Mouse (Mus musculus) inflammation-experienced regulatory T-cells, adult 16 weeks (primary cell): Measurements from ENCODE around the gene Olfr78. TPM values are rescaled to one million over a fixed set of nuclear protein-coding genes. Genes with fewer than 3 reads are reported as not detected.

Experiments used
- polyA plus RNA-seq: library from polyadenylated mRNA; unstranded; fragments of 100-300 nt; shearing (Covaris generic); gene quantifications from one replicate; pipeline ENCODE4 v1.2.1, GENCODE M21; 2017

Gene Olfr78
- polyA plus RNA-seq: not detected

DNA sequence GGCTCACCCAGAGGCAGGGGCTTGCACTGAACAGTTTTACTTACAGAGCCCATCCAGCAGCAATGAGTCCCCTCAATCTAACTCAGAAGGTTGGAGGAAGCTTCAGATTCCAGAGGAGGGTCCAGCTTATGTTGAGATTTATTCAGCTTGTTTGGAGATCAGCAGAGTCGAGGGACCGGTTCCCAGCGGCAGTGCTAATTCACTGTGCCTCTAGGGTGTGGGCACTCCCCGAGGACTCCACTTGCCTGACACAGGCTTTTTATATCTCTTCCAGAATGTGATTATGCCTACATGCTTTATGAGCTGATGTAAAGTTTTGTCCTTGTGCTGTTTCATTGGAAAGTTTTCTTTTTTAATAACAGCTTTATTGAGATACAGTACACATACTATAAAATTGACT lies at the start of gene Olfr78, which contains the start of gene Olfr560:
Gene Olfr78 (minus strand): TSS at position 206 of the 400 bp plus-strand sequence.
Gene Olfr560 (minus strand): TSS at position 101 of the 400 bp plus-strand sequence.

DNA sequence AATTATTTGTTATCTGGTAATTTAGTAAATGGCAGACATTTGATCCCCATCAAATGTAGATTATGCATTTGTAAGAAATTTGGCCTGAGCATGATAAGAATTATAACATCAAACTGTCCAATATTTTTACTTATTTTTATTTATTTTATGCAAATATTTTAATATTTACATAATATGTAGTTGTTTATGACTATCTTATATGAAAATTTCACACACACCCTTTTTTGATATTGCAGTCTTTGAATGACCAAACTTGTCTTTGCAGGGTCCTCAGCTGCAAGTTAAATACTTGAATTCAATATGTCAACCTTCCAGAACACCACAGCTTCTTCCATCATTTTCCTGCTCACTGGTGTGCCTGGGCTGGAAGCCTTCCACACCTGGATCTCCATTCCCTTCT lies 43.9 kb upstream of the Olfr78 start, which contains the start of gene Olfr564:
Gene Olfr564 (plus strand): TSS at position 301 of the 400 bp plus-strand sequence.

DNA sequence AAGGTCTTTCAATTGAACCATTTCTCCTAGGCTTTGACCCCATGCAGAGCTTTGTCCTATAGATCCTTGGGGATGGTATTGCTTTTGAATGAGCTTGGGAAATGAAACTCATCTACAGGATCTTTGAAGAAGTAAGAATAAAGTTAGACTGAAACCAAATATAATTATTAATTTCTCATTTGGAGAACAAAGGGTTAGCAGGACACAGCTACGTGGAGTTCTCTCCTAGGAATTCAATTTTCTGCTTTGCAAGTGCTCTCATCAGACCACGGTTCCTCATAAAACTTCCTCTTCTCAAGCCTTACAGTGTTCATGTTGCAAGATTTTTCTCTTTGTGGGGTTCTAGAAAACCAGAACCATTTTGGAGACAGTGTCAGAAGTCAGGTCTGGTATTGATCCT lies 11.7 kb upstream of the Olfr78 start, which contains the start of gene Olfr561:
Gene Olfr561 (plus strand): TSS at position 301 of the 400 bp plus-strand sequence.

DNA sequence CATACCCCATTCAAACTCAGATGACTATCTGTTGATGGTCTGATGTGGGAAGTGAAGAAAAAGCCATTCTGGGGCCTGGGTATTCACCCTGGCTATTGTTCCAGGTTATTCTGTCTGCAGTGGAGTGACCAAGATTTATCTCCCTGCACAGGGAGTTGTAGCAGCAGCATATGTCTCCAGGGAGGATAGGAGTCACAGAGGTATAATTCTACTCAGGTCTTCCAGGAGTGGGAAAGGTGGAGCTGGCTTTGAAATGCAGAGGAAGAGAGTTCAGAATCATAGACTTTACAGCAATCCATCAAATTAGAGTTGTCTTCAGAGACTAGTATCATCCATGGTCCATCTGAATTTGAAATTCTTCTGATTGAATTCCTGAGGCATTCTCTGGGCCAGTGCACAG lies 31.9 kb downstream of the Olfr78 start, which contains the start of gene Olfr559:
Gene Olfr559 (minus strand): TSS at position 101 of the 400 bp plus-strand sequence.

GRCm38 (mm10) chr7:102718970-102719369 lies 40.3 kb downstream of the Olfr78 start, which contains the start of gene Olfr33:
TSS of gene Olfr33 (minus strand) at chr7:102719070.

DNA sequence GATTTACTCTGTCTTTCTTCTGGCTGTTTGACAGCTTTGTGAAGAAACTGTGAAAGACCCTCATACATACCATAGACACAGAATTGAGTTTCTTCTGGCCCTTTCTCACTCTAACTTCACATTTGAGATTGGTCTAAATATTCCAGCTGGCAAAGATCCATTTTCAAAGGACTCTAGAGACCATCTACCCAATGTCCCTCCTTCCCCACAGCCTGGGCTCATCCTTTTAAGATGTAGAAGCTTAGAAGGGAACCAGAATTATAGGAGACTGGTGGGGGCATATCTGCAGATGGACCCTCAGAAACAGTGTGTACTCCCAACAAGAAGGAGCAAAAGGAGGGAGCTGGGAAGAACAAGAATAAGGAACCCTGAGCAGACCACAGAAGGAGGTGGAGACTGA lies 57.4 kb downstream of the Olfr78 start, which contains the start of gene Olfr558:
Gene Olfr558 (plus strand): TSS at position 301 of the 400 bp plus-strand sequence.

GRCm38 (mm10) chr7:102695358-102696125 lies 63.7 kb downstream of the Olfr78 start, which contains the start of gene Olfr557:
TSS of gene Olfr557 (plus strand) at chr7:102695910.

Other genes starting within 250 kb of the Olfr78 start
- gene Olfr547, start 224.7 kb downstream of the Olfr78 start, polyA plus RNA-seq: not detected
- not detected for gene Olfr548-ps1, start 218.6 kb downstream of the Olfr78 start, polyA plus RNA-seq
- not detected for gene Olfr549, start 209.6 kb downstream of the Olfr78 start, polyA plus RNA-seq
- gene Trim21, start 194.0 kb downstream of the Olfr78 start, polyA plus RNA-seq: 132 TPM
- gene Olfr550, start 188.0 kb downstream of the Olfr78 start, polyA plus RNA-seq: not detected
- gene Olfr551, start 167.6 kb downstream of the Olfr78 start, polyA plus RNA-seq: not detected
- not detected for gene Olfr552, start 161.7 kb downstream of the Olfr78 start, polyA plus RNA-seq
- not detected for gene Olfr553, start 141.3 kb downstream of the Olfr78 start, polyA plus RNA-seq
- not detected for gene Olfr554, start 121.0 kb downstream of the Olfr78 start, polyA plus RNA-seq
- gene Olfr555, start 100.6 kb downstream of the Olfr78 start, polyA plus RNA-seq: not detected
- gene Olfr556, start 94.6 kb downstream of the Olfr78 start, polyA plus RNA-seq: not detected
- gene Trim68, start 72.1 kb downstream of the Olfr78 start, polyA plus RNA-seq: 22.3 TPM
- gene Olfr557, start 63.6 kb downstream of the Olfr78 start, polyA plus RNA-seq: not detected
- gene Olfr558, start 57.3 kb downstream of the Olfr78 start, polyA plus RNA-seq: not detected
- gene Olfr33, start 40.4 kb downstream of the Olfr78 start, polyA plus RNA-seq: not detected
- not detected for gene Olfr559, start 32.0 kb downstream of the Olfr78 start, polyA plus RNA-seq
- gene Olfr560, start 105 bp downstream of the Olfr78 start, polyA plus RNA-seq: not detected
- gene Olfr561, start 11.8 kb upstream of the Olfr78 start, polyA plus RNA-seq: not detected
- gene Olfr564, start 44.0 kb upstream of the Olfr78 start, polyA plus RNA-seq: not detected
- not detected for gene Olfr566, start 99.3 kb upstream of the Olfr78 start, polyA plus RNA-seq
- not detected for gene Olfr568, start 117.7 kb upstream of the Olfr78 start, polyA plus RNA-seq
- not detected for gene Olfr569, start 131.4 kb upstream of the Olfr78 start, polyA plus RNA-seq
- not detected for gene Olfr570, start 135.1 kb upstream of the Olfr78 start, polyA plus RNA-seq
- gene Olfr571, start 158.1 kb upstream of the Olfr78 start, polyA plus RNA-seq: not detected
- not detected for gene Olfr572, start 164.9 kb upstream of the Olfr78 start, polyA plus RNA-seq
- gene Olfr573-ps1, start 183.1 kb upstream of the Olfr78 start, polyA plus RNA-seq: not detected
- gene Olfr574, start 189.0 kb upstream of the Olfr78 start, polyA plus RNA-seq: not detected
- gene Olfr575, start 199.3 kb upstream of the Olfr78 start, polyA plus RNA-seq: not detected
- gene Olfr576, start 203.2 kb upstream of the Olfr78 start, polyA plus RNA-seq: not detected
- not detected for gene Olfr577, start 216.5 kb upstream of the Olfr78 start, polyA plus RNA-seq
- not detected for gene Olfr578, start 229.9 kb upstream of the Olfr78 start, polyA plus RNA-seq